Mouse (Mus musculus) ES-Bruce4 (cell line): Measurements from ENCODE around the gene Apopt1. TPM values are rescaled to one million over a fixed set of nuclear protein-coding genes. Genes with fewer than 3 reads are reported as not detected.

Source experiments
- H3K27ac ChIP-seq: 2 replicates; pipeline ENCODE4 v1.5.1; 2012; ENCODE audit warnings: low read length, inconsistent platforms; ENCODE audit not compliant: insufficient read depth
- H3K27me3 ChIP-seq: 2 replicates; pipeline ENCODE4 v1.6.1; 2012; ENCODE audit warnings: mild to moderate bottlenecking, low read length, inconsistent platforms; ENCODE audit not compliant: control insufficient read depth, poor library complexity, insufficient read depth, severe bottlenecking
- H3K36me3 ChIP-seq: 2 replicates; pipeline ENCODE4 v1.6.1; 2012; ENCODE audit warnings: inconsistent platforms, mild to moderate bottlenecking, low read length, moderate library complexity; ENCODE audit not compliant: control insufficient read depth, poor library complexity, insufficient read depth, severe bottlenecking
- H3K4me1 ChIP-seq: one replicate; pipeline ENCODE4 v1.8.1; 2011; ENCODE audit warnings: low read length; ENCODE audit not compliant: control insufficient read depth, insufficient read depth
- H3K4me3 ChIP-seq: 2 replicates; pipeline ENCODE4 v1.5.1; 2011; ENCODE audit warnings: low read depth, mild to moderate bottlenecking, low read length
- H3K9ac ChIP-seq: 2 replicates; pipeline ENCODE4 v1.6.1; 2012; ENCODE audit warnings: low read depth, mild to moderate bottlenecking, inconsistent platforms; ENCODE audit not compliant: poor library complexity, severe bottlenecking
- H3K9me3 ChIP-seq: replicated peaks from 2 replicates; pipeline ENCODE4 v1.6.1; 2012; ENCODE audit warnings: mild to moderate bottlenecking, low read length, inconsistent platforms; ENCODE audit not compliant: control insufficient read depth, poor library complexity, insufficient read depth, severe bottlenecking
- CTCF ChIP-seq: IDR thresholded peaks from one replicate; pipeline ENCODE4 v1.8.1; 2011; ENCODE audit warnings: low read depth, low read length
- EP300 ChIP-seq: IDR thresholded peaks from 2 replicates; pipeline ENCODE4 v1.6.1; 2011; ENCODE audit warnings: low read depth, low read length; ENCODE audit not compliant: insufficient read depth
- POLR2A ChIP-seq: IDR thresholded peaks from one replicate; pipeline ENCODE4 v1.8.1; 2011; ENCODE audit warnings: low read length; ENCODE audit not compliant: insufficient read depth
- polyA plus RNA-seq: library from polyadenylated mRNA; stranded (reverse); fragments of >200 nt; gene quantifications from 2 replicates; pipeline ENCODE4 v1.2.4, GENCODE M21; 2011; ENCODE audit warnings: low read depth; ENCODE audit not compliant: missing spikeins, insufficient read depth, insufficient read length

Gene Apopt1
- polyA plus RNA-seq, 1 experiment = 49.4 TPM

GRCm38 (mm10) chr12:111738754-111739153, 25.7 kb downstream of the Apopt1 start:
- Histone ChIP-seq H3K4me3 (no peak overlapping the region), H3K27me3 (no peaks in the 10 kb centered on the region), H3K9me3 (no peaks in the 10 kb centered on the region), H3K27ac (no peak overlapping the region), H3K4me1 (no peaks in the 10 kb centered on the region), H3K36me3 (no peaks in the 10 kb centered on the region), H3K9ac (no peak overlapping the region)
- TF ChIP-seq CTCF (peak; percentile 66), EP300 (0 out of 2 replicates have a peak, but pooled peaks have one; percentile 50), POLR2A (no peak)

DNA sequence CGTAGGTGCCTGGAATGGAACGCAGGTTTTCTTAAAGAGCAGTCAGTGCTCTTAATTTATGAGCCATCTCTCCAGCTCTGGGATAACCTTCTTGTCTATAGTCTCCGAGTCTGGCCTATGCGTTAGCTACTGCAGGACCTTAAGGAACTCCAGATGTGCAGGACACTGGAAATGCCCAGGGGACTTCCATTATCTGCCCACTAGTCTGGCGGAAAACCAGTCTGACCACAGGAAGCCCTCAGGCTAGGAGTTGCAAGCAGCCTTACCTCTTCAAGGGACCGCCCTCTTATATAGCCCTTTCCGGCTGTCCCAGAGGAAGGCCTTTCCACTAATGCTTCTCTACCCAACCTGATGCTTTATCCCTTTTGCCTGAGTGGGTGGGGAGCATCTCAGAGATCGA, 28.3 kb downstream of the Apopt1 start:
- H3K36me3 ChIP-seq = no peaks in the 10 kb centered on the region
- no peak for TF ChIP-seq POLR2A
- no peak for TF ChIP-seq CTCF
- TF ChIP-seq EP300 = no peak
- H3K4me3 ChIP-seq = no peak overlapping the region
- no peak overlapping the region for H3K27ac ChIP-seq
- no peak overlapping the region for H3K9ac ChIP-seq
- H3K4me1 ChIP-seq = no peaks in the 10 kb centered on the region
- H3K9me3 ChIP-seq = no peaks in the 10 kb centered on the region
- no peaks in the 10 kb centered on the region for H3K27me3 ChIP-seq

DNA sequence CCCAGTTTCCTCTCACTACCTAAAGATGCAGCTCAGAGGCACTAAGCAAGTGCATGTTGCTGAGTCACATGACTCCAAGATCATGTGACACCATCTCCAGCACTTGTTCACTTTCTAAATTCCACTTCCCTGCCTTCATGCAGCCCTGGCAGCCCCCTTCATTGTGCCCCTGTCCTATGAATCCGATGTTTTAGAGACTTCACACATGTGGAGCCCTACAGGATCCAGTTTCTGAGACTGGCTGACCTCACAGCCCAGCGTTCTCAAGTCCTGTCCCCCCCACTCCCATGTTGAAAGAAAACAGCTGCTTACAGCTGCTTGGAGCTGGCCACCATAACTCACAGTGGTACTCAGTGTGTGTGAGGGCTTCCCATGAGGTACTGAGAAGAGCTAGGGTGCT, 30.4 kb downstream of the Apopt1 start:
- Histone ChIP-seq H3K4me3 (no peak overlapping the region), H3K36me3 (no peaks in the 10 kb centered on the region), H3K4me1 (no peaks in the 10 kb centered on the region), H3K9ac (no peak overlapping the region), H3K9me3 (no peaks in the 10 kb centered on the region), H3K27me3 (no peaks in the 10 kb centered on the region), H3K27ac (no peak overlapping the region)
- TF ChIP-seq EP300 (no peak), CTCF (no peak)

DNA sequence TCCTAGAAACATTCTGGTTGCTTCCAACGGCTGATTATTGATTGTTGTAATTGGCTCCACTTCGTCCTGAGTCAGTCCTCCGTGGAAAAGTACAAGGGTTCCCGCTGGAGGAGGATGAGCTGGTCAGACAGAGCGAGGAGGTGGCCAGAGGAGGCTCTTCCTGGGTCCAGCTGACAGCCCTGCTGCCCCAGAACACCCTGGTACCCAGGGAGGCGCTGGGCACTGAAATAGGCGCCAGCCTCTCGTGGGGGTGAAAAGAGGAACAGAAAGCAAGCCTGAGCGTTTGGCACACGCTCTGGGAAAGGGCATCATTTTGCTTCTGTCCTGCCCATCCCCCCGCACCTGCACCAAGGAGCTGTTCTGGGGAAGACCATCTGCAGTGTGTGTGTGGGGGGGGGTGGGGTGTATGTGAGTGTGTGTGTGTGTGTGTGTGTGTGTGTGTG, 30.9 kb downstream of the Apopt1 start:
- no peak overlapping the region for H3K9ac ChIP-seq
- no peaks in the 10 kb centered on the region for H3K4me1 ChIP-seq
- TF ChIP-seq CTCF = no peak
- TF ChIP-seq EP300 = no peak
- TF ChIP-seq POLR2A = no peak
- no peak overlapping the region for H3K4me3 ChIP-seq
- H3K9me3 ChIP-seq = no peaks in the 10 kb centered on the region
- no peaks in the 10 kb centered on the region for H3K36me3 ChIP-seq
- no peak overlapping the region for H3K27ac ChIP-seq
- no peaks in the 10 kb centered on the region for H3K27me3 ChIP-seq

- H3K9ac ChIP-seq = no peak overlapping the region
- no peaks in the 10 kb centered on the region for H3K36me3 ChIP-seq
- no peaks in the 10 kb centered on the region for H3K9me3 ChIP-seq
- no peaks in the 10 kb centered on the region for H3K27me3 ChIP-seq
- TF ChIP-seq POLR2A (no peak), EP300 (no peak), CTCF (no peak)
- no peaks in the 10 kb centered on the region for H3K4me1 ChIP-seq
- H3K27ac ChIP-seq = no peak overlapping the region
- no peak overlapping the region for H3K4me3 ChIP-seq
These were observed 32.2 kb downstream of the Apopt1 start for GRCm38 (mm10) chr12:111745274-111745673.

DNA sequence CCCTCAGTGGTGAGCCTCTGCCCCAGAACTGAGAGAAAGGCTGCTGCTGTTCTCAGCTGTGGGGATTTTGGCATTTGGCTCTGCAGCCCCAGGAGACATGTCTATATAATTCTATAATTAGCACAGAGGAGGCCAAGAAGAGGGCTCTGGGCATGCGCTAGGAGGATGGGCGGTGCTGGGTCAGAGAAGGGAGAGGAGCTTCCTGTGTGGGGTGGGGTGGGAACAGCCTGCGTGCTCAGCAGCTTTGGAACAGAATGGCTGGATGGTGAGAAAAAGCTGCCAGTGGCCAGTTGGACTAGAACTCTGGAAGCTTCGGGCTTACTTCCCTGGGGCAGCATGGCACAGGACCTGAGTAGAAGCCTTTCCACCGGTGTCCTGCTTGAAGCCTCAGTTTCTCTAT, 33.0 kb downstream of the Apopt1 start:
- no peak overlapping the region for H3K9ac ChIP-seq
- no peak overlapping the region for H3K27ac ChIP-seq
- no peaks in the 10 kb centered on the region for H3K27me3 ChIP-seq
- H3K9me3 ChIP-seq = no peaks in the 10 kb centered on the region
- H3K4me3 ChIP-seq = no peak overlapping the region
- H3K4me1 ChIP-seq = no peaks in the 10 kb centered on the region
- TF ChIP-seq POLR2A (no peak), EP300 (no peak), CTCF (no peak)
- H3K36me3 ChIP-seq = no peaks in the 10 kb centered on the region
